Mouse (Mus musculus): ENCODE data around the gene Cadps2.

DNA sequence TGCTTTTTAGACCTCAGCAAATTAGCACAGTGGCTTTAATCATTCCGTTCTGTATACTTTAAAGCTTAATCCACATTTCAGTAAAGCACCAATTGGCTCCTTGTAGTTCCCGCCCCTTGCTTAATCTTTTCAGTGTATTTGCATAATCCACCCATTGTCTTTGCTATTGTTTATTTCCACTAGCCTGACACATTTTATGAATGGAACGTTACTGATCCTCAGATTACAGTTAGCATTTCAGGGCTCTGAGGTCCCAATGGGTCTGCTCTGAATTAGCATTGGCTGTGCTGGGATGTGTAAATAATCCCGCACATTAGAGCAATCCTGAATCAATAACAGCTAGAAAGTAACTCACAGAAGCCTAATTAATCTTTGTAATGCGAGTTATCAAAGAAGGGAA is 452.5 kb downstream of the Cadps2 start:
- TF ChIP-seq POLR2A (IDR thresholded peaks at IDR 0.05; ENCODE audit: borderline replicate concordance, control insufficient read depth, low read depth, low read length) (no peak), CTCF (IDR thresholded peaks at IDR 0.05; ENCODE audit: control insufficient read depth, insufficient read depth, low read length) (no peak)
